Mouse (Mus musculus) erythroblast, embryonic 14.5 days (primary cell): ENCODE measurements at regions not wholly inside any gene's neighbourhood (a gene's known extent, or its start where the extent isn't known, plus 50 kb on each side); places are given as distances from the start of the nearest gene placed in this dataset.

Source experiments
- H3K27me3 ChIP-seq: 2 replicates; pipeline ENCODE4 v1.6.1; 2012; ENCODE audit warnings: inconsistent platforms; ENCODE audit not compliant: control insufficient read depth
- H3K36me3 ChIP-seq: 2 replicates; pipeline ENCODE4 v1.6.1; 2012; ENCODE audit warnings: mild to moderate bottlenecking, inconsistent platforms; ENCODE audit not compliant: control insufficient read depth
- H3K4me1 ChIP-seq: 2 replicates; pipeline ENCODE4 v1.6.1; 2012; ENCODE audit warnings: inconsistent platforms; ENCODE audit not compliant: control insufficient read depth
- H3K4me3 ChIP-seq: replicated peaks from 2 replicates; pipeline ENCODE3; 2012; ENCODE audit warnings: moderate library complexity, mild to moderate bottlenecking, inconsistent platforms
- H3K9me3 ChIP-seq: 2 replicates; pipeline ENCODE4 v1.6.1; 2012; ENCODE audit warnings: low read length, inconsistent platforms, mixed read lengths; ENCODE audit not compliant: control insufficient read depth
- GATA1 ChIP-seq: IDR thresholded peaks from 2 replicates; pipeline ENCODE4 v1.6.1; 2012; ENCODE audit warnings: low read length, inconsistent platforms, mixed read lengths
- TAL1 ChIP-seq: IDR thresholded peaks from 3 replicates; pipeline ENCODE4 v1.6.1; 2012; ENCODE audit warnings: low read length, inconsistent platforms, mixed read lengths

DNA sequence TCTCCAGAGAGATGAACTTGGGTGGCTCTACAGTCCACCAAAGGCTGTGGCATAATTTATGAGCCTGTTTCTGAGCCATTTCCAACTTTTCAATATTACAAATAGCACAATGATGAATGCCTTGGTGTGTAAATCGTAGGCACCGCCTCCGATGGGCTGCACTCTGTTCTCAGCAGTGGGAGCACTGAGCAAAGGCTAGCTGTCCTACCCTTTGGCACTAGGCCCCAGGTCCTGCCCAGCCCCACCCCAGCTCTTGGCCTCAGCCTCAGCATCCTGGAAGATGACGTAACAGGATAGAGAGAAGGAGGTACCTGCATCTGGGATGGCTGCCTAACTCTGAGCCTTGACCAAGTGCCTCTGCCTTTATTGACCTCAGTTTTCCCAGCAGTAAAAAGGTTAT is 73.4 kb upstream of the Shb start:
- Histone ChIP-seq H3K4me3 (no peak overlapping the region), H3K9me3 (no peaks in the 10 kb centered on the region), H3K27me3 (no peaks in the 10 kb centered on the region), H3K4me1 (peaks cover 7% of the 10 kb centered on the region), H3K36me3 (no peaks in the 10 kb centered on the region)
- TF ChIP-seq GATA1: no peak
- TF ChIP-seq TAL1: no peak

DNA sequence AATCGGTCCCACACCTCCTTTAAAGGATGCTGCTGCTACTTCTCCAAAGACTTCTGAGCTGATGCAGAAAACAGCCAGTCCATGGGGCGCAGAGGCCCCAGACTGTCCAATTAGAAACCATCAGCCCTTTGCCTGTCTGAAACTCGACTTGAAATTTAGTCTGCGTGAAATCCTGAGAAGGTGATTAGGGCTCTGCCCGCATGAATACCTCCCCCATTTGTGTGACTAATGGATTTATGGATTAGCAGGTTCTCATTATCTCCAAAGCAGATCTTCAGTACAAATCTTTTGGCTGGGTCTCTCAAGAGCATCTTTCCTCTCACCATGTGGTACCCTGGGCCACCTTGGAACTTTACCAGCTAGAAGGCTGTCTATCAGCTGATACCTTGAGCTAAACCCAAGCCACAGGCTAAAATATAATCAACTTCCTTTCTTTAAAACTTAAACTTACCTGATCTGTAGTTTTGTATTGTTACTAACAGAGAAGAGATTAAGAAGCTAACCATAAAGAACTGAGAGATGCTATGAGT is 72.1 kb upstream of the Shb start:
- no peak for TF ChIP-seq GATA1
- TF ChIP-seq TAL1: no peak
- Histone ChIP-seq H3K27me3 (no peaks in the 10 kb centered on the region), H3K36me3 (no peaks in the 10 kb centered on the region), H3K4me3 (no peak overlapping the region), H3K4me1 (no peaks in the 10 kb centered on the region), H3K9me3 (no peaks in the 10 kb centered on the region)

DNA sequence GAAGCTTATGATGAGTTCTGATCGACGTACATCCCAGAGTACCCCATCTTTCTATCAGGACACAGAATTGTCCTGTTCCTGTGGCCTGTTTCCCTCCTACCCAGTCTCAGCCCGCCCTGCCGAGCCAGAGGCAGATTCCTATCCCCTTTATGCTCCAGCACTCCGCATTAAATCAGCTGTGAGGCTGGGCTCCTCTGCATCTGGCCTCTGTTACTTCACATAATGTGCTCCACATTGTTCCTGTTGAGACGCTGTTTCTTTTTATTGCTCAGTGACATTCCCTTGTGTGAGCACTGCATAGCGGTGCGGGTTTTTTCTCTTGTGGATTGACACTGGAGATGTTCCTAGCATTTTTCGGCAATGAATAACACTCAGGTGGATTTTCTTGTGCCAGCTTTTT is 68.2 kb upstream of the Shb start:
- no peak for TF ChIP-seq GATA1
- TF ChIP-seq TAL1: no peak
- Histone ChIP-seq H3K4me1 (no peaks in the 10 kb centered on the region), H3K9me3 (no peaks in the 10 kb centered on the region), H3K4me3 (no peak overlapping the region), H3K27me3 (no peaks in the 10 kb centered on the region), H3K36me3 (no peaks in the 10 kb centered on the region)

DNA sequence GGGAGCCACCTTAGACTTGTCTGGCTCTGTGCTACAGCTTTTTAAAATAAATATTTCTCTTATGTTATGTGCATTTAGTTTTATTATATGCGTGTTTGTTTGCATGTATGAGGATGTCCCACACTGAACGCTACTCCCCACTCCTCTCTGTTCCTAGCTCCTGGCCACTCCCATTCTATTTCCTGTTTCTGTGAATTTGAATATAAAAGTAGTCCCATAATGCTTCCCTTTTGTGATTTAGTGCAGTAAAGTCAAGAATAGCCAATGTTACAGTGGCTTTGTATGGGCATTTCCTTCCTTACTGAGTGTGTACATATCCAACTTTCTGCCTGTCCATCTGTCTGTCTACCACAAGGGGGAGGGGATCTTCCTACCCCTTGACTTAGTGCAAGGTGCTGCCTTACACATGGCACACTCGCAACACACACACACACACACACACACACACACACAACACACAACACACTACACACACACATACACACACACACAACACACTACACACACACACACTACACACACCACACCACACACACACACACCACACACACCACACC is 61.2 kb upstream of the Shb start:
- no peak for TF ChIP-seq GATA1
- no peak for TF ChIP-seq TAL1
- Histone ChIP-seq H3K9me3 (no peaks in the 10 kb centered on the region), H3K4me1 (no peaks in the 10 kb centered on the region), H3K4me3 (no peak overlapping the region), H3K36me3 (no peaks in the 10 kb centered on the region), H3K27me3 (peaks cover 34% of the 10 kb centered on the region)

DNA sequence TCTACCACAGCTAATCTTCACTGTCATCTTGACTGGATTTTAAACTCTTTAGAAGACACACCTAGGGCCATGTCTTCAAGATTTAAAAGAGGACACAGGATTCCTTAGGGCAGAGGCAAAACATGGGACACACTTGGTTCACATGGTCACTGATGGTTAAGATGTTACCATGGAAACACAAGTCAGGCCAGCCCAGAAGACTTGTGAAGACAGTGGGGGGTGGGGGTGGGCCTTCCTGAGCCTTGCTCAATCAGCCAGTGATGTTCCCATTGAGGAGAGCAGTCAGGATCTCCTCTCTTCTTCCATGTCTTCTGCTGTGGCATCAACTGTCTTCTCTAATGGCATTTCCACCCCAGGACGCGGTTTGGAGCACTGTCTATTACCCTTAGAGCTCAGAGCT is 60.5 kb upstream of the Shb start:
- Histone ChIP-seq H3K4me3 (no peak overlapping the region), H3K4me1 (no peaks in the 10 kb centered on the region), H3K9me3 (no peaks in the 10 kb centered on the region), H3K27me3 (peaks cover 34% of the 10 kb centered on the region), H3K36me3 (no peaks in the 10 kb centered on the region)
- TF ChIP-seq TAL1 (no peak), GATA1 (no peak)

DNA sequence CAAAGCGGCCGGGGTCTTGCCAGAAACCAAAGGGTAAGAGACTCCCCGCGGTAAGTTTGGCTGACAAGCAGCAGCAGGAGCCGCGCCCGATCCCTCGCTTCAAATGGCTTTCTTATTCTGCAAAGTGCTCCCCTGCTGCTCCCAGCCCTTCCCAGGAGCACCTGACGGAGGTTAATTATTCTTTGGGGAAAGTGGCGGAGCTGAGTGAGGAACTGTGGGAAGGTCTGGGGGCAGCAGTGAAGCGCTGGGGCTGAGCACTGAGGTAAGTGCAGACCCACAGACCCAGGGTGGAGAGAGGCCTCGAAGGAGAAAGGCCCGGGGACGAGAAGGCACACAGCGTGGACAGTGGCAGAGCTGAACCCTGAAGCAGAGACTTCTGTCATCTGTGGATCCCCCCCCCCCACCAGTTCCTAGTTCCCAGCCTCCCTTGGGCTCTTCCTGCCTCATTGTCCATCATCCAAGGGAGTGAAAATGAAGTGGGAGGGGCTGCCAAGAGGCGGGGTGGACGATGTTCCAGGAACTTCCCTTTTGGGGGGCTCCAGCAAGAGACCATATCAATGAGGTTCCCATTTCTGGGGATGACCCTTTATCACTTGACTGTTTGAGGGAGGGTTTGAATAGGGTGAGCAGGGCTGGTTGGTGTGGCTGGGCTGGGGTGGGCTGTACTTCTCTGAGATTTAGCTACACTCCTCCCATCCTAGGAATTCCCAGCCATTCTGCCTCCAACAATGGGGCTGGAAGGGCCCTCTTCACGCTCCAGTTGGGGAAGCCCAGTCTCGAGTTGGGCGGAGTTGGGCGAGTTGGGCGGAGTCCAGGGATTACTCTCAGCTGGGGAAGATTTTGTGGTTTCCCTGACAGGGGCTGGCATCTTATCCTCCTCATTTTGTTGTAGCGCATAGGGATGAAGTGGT is 59.4 kb upstream of the Shb start:
- no peaks in the 10 kb centered on the region for H3K36me3 ChIP-seq
- no peaks in the 10 kb centered on the region for H3K4me1 ChIP-seq
- no peak overlapping the region for H3K4me3 ChIP-seq
- TF ChIP-seq TAL1 (no peak), GATA1 (no peak)
- H3K27me3 ChIP-seq: peaks cover 36% of the 10 kb centered on the region
- no peaks in the 10 kb centered on the region for H3K9me3 ChIP-seq

DNA sequence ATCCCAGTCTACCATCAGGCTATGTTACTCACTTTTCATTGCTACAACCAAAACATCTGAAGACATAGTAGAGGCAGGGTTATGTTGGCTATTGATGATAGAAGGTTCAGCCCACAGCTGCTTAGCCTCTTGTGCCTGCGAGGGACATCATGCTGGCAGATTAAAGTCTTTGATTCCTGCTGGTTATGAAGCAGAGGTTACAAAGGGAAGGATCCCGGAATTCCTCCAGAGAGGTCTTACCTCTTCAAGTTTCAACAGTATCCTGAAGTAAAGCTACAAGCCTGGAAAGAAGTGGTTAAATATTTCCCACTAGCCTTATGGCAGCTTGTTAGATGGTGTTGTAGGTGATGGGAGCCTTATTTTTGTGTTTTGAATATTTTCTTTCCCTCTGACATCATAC is 58.6 kb upstream of the Shb start:
- Histone ChIP-seq H3K4me1 (no peaks in the 10 kb centered on the region), H3K36me3 (no peaks in the 10 kb centered on the region), H3K4me3 (no peak overlapping the region), H3K27me3 (peaks cover 39% of the 10 kb centered on the region), H3K9me3 (no peaks in the 10 kb centered on the region)
- TF ChIP-seq TAL1: no peak
- no peak for TF ChIP-seq GATA1

DNA sequence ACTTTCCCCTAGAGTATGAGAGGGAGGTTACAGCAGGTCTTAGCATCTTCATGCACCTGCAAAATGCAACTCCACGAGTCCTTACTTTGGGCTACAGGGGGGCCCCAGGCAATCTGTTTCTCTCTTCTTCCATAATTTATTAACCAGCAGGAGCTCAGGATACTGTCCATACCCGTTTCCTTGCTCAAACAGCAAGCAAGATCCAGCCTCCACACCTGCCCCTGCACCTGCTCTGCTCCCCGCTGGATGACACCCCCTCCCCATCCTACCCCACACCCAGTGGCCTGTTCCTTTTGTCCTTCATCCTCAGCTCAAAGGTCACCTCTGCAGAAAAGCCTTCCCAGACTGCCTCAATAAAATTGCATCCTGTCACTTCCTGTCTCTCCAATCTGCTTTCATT is 56.1 kb upstream of the Shb start:
- H3K36me3 ChIP-seq: no peaks in the 10 kb centered on the region
- H3K9me3 ChIP-seq: no peaks in the 10 kb centered on the region
- TF ChIP-seq GATA1 (no peak), TAL1 (no peak)
- H3K4me1 ChIP-seq: no peaks in the 10 kb centered on the region
- H3K4me3 ChIP-seq: no peak overlapping the region
- H3K27me3 ChIP-seq: peaks cover 58% of the 10 kb centered on the region

DNA sequence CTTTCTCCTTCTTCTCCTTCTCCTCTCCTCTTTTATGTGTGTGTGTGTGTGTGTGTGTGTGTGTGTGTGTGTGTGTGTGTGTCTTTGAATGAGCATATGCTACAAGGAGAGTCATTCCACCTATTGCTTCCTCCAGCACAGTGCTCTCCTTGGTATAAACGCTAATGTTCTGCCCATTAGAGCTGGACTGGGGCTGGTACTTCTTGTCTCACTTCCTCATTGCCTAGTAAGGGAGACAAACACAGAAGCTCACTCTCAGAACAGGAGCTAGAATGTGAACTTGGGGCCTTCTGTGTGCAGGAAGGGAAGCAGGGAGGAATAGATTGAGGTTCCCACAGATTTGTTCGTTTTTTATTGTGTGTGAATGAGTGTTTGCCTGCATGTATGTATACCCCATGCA is 54.9 kb upstream of the Shb start:
- Histone ChIP-seq H3K4me3 (no peak overlapping the region), H3K36me3 (no peaks in the 10 kb centered on the region), H3K9me3 (no peaks in the 10 kb centered on the region), H3K27me3 (peaks cover 54% of the 10 kb centered on the region), H3K4me1 (no peaks in the 10 kb centered on the region)
- no peak for TF ChIP-seq TAL1
- TF ChIP-seq GATA1: no peak
